18 mouse cellular contexts compared by ENCODE assay signal in genomic region chr6:67193591-67193990, GRCm38 (mm10).
"Had no signal": no experiment of that assay in that cellular context is flagged by ENCODE, and none has a peak within 500 bp of the region (broad histone marks: within the 10 kb centered on the region; RNA-seq: fewer than 3 reads in every experiment).

No protein-coding gene starts in this region.

- H3K27me3 ChIP-seq: midbrain, embryonic 12.5 days; neural tube, embryonic 13.5 days; neural tube, embryonic 15.5 days; stomach, embryonic 15.5 days had no signal

- H3K4me3 ChIP-seq: liver, embryonic 12.5 days; midbrain, embryonic 10.5 days; midbrain, embryonic 12.5 days; myocyte; neural tube, embryonic 13.5 days; neural tube, embryonic 15.5 days; stomach, embryonic 15.5 days had no signal

- H3K9ac ChIP-seq: liver, embryonic 12.5 days; liver, embryonic 14.5 days; lung, embryonic 14.5 days; midbrain, embryonic 12.5 days; neural tube, embryonic 13.5 days; neural tube, embryonic 15.5 days; stomach, embryonic 15.5 days had no signal

- H3K4me2 ChIP-seq: liver, embryonic 12.5 days; lung, embryonic 14.5 days; midbrain, embryonic 12.5 days; neural tube, embryonic 13.5 days; neural tube, embryonic 15.5 days; stomach, embryonic 15.5 days had no signal

- H3K9me3 ChIP-seq: liver, embryonic 12.5 days; midbrain, embryonic 10.5 days; midbrain, embryonic 12.5 days; neural tube, embryonic 13.5 days; neural tube, embryonic 15.5 days; stomach, embryonic 15.5 days had no signal

- DNase-seq: lung, adult 18-20 months; lung, embryonic 14.5 days; lung, postnatal 10 days; lung, postnatal 4 days; midbrain, embryonic 14.5 days; right cerebral cortex, postnatal 14 days; thymus, adult 2 months; thymus, postnatal 25 days; thymus, postnatal 4 days had no signal

- ATAC-seq: liver, embryonic 12.5 days; midbrain, embryonic 16.5 days had no signal

- H3K27ac ChIP-seq: liver, embryonic 12.5 days; liver, embryonic 14.5 days; midbrain, embryonic 10.5 days; midbrain, embryonic 12.5 days; neural tube, embryonic 13.5 days; neural tube, embryonic 15.5 days; stomach, embryonic 15.5 days had no signal

- H3K4me1 ChIP-seq: liver, embryonic 12.5 days; midbrain, embryonic 12.5 days; neural tube, embryonic 13.5 days had no signal

- H3K36me3 ChIP-seq: liver, embryonic 12.5 days; midbrain, embryonic 10.5 days; midbrain, embryonic 12.5 days; neural tube, embryonic 13.5 days; neural tube, embryonic 15.5 days; stomach, embryonic 15.5 days had no signal
